Mouse (Mus musculus) kidney, adult 9 months (tissue): Measurements from ENCODE around the gene Gm9964.
A peak's percentile ranks its signal among the peaks of the same experiment; 100 is the strongest.
"Not testable (repeated sequence)": the region's sequence is repeated elsewhere in the genome, so short reads cannot be mapped to it uniquely, and the experiment has no call there.

ENCODE experiments used
- DNase-seq: peaks from one replicate; pipeline ENCODE4 v3.0.0; 2022

Gm9964 gene

GRCm38 (mm10) chr11:79299719-79300431 is 3.2 kb upstream of the Gm9964 start:
- no peak for DNase-seq

GRCm38 (mm10) chr11:79296167-79296566 is 539 bp downstream of the Gm9964 start:
- DNase-seq: peak; percentile 64

- DNase-seq: no peak
Observed at GRCm38 (mm10) chr11:79293971-79294370, 2.7 kb downstream of the Gm9964 start.

- DNase-seq: no peak
Observed at GRCm38 (mm10) chr11:79293025-79293424, 3.7 kb downstream of the Gm9964 start.

GRCm38 (mm10) chr11:79292130-79292529 is 4.6 kb downstream of the Gm9964 start:
- peak; percentile 81 for DNase-seq

GRCm38 (mm10) chr11:79291651-79292050 is 5.1 kb downstream of the Gm9964 start:
- DNase-seq: no peak

GRCm38 (mm10) chr11:79290473-79290872 is 6.2 kb downstream of the Gm9964 start:
- DNase-seq: peak; percentile 59

GRCm38 (mm10) chr11:79288913-79289640 is 7.6 kb downstream of the Gm9964 start:
- no peak for DNase-seq

GRCm38 (mm10) chr11:79288278-79288843 is 8.3 kb downstream of the Gm9964 start:
- no peak for DNase-seq

GRCm38 (mm10) chr11:79287447-79287846 is 9.3 kb downstream of the Gm9964 start:
- DNase-seq: no peak

GRCm38 (mm10) chr11:79286305-79286799 is 10.4 kb downstream of the Gm9964 start:
- no peak for DNase-seq

- no peak for DNase-seq
Observed at GRCm38 (mm10) chr11:79283350-79284030, 13.2 kb downstream of the Gm9964 start.

GRCm38 (mm10) chr11:79281396-79281795 is 15.3 kb downstream of the Gm9964 start:
- no peak for DNase-seq

GRCm38 (mm10) chr11:79279732-79280405 is 16.8 kb downstream of the Gm9964 start:
- DNase-seq: no peak

GRCm38 (mm10) chr11:79273757-79274156 is 22.9 kb downstream of the Gm9964 start:
- no peak for DNase-seq

GRCm38 (mm10) chr11:79273039-79273438 is 23.7 kb downstream of the Gm9964 start:
- no peak for DNase-seq

GRCm38 (mm10) chr11:79267171-79267570 is 29.5 kb downstream of the Gm9964 start:
- DNase-seq: no peak

GRCm38 (mm10) chr11:79264376-79264775 is 32.3 kb downstream of the Gm9964 start:
- DNase-seq: no peak

GRCm38 (mm10) chr11:79260126-79260525 is 36.6 kb downstream of the Gm9964 start:
- not testable (repeated sequence) for DNase-seq

- no peak for DNase-seq
Observed at GRCm38 (mm10) chr11:79258738-79259137, 38.0 kb downstream of the Gm9964 start.

GRCm38 (mm10) chr11:79254391-79255098 is 42.2 kb downstream of the Gm9964 start, which contains the start of gene Wsb1:
Wsb1 (minus strand) TSS chr11:79254671.
- DNase-seq: peak; percentile 97
